Mouse (Mus musculus): ENCODE results near the gene Hmgxb4.

- TF ChIP-seq CTCF (IDR thresholded peaks at IDR 0.05; ENCODE audit: extremely low read depth, insufficient read length, insufficient replicate concordance, low read depth, low read length) = no peak
- no peak for TF ChIP-seq POLR2A (IDR thresholded peaks at IDR 0.05; ENCODE audit: low read depth, low read length)
Measured at GRCm38 (mm10) chr8:74949445-74949844, 43.7 kb upstream of the Hmgxb4 start.
